Mouse (Mus musculus) frontal cortex, postnatal 10 days (tissue): ENCODE measurements around the gene Stx6.
A peak's percentile ranks its signal among the peaks of the same experiment; 100 is the strongest.

Experiments
- DNase-seq, 2 experiments: peaks; one replicate each; pipeline ENCODE4 v3.0.0; 2022; ENCODE audit warnings: low spot score in 2 of 2, mixed read lengths in 1 of 2

Stx6 gene

DNA sequence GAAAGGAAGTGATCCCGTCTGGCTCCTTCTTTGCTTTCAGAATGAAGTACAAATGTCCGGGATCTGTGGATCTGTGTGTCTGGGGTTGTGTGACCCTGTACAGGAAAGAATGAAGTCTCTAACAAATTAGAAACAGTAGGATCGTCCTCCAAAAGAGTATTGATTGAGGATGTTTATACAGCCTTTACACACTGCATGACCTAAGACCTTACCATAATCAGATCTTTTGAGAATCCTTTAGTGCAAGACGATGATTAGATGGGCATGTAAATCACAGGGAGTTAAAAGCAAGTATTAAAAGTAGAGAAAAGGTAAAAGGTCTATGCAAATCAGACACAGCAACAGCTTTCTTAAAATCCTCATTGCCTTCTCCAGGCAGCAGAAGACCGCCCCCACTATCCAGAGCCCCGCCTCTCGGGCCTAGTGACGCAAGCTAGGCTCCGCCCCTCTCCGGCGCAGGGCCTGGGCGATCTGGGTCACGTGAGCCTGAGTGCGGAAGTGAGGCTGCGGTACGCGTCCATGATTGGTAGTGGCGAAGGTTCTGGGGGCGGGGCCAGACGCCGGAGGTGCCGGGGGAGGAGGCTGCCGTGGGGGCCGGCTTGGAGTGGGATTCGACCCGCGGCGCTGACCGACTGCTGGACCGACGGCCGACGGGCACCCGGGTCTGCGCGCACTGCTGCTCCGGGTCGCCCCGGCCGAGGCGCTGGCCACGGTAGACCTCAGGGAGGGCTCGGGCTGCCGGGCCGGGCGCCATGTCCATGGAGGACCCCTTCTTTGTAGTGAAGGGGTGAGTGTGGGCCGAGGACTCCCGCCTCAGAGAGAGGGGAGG lies at the start of gene Stx6:
Gene Stx6 (plus strand): TSS at position 575 of the 829 bp plus-strand sequence.
- peak; percentile 95 to 98 for DNase-seq

DNA sequence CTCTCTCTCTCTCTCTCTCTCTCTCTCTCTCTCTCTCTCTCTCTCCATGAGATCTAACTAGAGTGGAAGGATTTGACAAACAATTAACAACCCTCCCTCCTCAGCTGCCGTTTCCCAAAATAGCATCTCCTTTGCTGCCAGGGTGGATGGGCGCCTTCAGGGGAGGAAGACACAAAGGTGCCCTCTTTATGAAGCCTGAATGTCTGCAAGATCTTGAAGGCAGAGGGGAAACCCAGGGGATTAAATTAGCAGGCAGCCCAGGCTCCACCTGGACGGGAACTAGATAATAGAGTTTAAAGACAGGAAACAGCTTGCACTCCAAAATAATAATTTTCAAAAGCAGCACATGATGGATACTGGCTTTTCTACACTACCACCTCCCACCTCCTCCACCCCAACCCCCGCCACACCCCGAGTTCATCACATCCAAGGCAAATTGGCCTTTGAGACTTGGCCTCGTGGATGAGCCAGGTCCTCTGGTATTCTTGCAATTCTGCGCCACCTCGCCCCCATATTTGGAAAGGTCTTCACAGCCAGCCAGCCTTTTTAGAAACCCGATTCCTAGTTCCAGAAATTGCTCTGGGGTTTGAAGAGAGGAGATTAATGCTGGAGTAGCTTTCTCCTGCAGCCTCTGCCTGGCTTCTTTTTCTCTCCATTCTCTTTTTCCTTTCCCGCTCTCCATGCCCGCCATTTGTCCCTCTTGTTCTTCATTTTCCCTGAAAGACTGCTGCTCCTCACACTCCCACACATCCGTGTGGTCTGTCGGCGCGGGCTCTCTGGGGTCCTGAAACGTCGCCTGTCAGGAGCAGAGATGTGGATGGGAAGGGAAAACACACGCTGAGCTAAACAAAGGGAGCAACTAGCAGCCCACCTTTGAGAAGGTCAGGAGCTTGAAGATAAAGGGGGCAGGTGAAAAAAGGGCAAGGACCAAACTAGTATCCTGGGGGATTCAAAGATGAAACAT lies 48.8 kb upstream of the Stx6 start:
- no peak for DNase-seq

DNA sequence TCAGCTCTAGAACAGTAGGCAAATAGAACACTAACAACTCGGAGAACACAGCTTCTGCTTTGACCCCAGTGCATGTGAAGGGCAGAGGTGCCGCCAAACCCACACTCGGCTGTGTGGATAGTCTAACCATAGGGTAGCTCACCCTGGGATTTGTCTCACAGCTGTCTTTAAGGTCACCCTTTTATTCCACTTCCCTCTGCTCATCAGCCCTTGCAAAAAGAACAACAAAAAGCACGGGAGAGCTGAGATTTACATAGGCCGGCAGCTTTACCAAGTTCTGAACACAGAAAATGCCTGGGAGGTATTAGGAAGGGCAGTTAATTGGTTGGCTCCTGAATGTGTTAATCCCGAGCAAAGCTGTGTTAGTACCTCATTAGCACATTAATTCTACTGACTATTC lies 47.0 kb upstream of the Stx6 start:
- no peak for DNase-seq

- no peak for DNase-seq
Observed at GRCm38 (mm10) chr1:155112118-155112517, 46.4 kb upstream of the Stx6 start.

DNA sequence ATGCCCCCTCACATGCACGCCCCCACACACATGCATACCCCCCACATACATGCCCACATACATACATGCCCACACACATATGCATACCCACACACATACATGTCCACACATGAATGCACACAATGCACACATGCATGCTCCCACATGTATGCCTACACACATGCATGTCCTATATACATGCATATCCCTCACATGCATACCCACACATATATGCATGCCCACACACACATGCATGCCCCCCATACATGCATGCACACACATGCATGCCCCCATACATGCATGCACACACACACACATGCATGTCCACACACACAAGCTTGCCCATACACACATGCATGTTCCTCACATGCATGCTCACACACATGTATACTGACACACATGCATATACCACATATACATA lies 45.6 kb upstream of the Stx6 start:
- no peak for DNase-seq

DNA sequence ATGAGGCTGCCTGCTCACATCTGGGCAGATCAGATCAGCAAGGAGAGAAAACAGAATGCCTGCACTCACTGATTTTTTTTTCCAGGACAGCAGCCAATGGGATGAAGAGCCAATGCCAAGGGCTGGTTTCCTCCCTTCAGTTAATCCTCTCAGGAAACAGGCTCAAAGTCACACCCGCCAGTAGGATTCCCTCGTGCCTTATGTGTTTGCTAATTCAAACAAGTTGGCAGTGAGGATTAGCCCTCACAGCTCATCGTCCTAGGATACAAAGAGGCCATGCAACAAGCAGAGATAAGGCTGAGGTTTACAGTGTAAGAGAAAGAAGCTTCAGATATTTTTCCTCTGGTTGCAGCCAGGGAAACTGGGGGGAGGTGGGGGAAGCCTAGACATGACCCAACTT lies 44.6 kb upstream of the Stx6 start:
- no peak for DNase-seq

GRCm38 (mm10) chr1:155119719-155120118 lies 38.8 kb upstream of the Stx6 start:
- DNase-seq = no peak

DNA sequence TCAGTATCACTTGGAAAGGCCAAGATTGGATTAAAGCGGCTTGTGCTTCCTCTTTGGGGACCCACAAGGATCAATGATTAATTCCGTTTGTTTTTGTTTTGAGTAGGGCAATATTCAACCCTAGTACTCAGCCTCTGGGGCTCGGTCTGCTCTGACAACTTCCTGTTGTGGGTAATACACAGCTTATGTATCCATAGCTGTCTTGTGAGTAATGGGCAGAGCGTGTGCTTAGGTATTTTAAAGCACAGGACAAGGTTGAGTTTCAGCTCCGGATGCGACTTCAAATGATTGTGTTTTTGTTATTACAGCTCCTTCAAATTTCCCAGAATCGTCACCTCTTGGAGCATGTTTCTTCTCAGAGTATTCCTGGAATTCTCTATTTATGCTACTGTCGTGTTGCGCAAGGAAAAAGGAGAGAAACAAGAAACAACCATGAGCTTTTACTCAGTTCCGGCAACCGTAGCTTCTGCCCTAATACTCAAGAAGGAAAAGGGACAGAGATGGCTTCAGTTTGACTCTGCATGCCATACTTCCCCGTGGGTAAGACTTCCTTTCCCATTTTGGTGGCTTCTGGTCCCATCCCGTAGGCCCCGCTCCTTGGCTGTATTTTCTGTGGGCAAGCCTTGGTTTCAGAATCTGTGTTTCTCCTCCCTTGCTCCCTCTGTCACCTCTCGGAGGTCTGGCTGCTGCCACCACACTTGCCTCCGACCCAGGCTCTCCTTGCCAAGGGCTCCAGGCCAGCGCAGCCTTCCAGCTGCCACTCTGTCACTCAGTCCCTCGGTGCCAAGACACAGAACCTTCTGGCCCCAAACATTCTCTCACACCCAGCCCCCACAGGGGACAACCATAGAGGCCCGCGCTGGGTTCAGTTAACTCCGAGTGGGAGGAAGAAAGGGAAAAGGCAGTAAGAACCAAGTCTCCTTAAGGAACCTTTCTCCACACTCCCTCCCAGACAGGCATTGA lies 36.3 kb upstream of the Stx6 start:
- peak; percentile 38 to 39 for DNase-seq

DNA sequence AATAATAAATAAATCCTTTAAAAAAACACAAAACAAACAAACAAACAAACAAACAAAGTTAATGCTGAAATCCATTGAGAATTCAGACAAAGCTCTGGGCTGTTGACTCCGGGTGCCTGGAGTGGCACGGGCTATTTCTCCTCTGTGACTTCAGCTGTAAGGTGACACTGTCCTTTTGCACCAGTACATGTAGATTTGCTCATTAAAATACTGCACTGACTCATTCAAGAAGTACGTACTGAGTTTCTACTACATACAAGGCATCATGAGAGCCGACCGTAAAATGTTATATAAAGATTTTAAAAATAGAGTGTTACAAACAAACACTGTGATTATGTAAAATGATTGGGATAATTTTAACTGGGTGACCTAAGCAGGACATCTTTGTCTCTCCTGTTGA lies 34.1 kb upstream of the Stx6 start:
- no peak for DNase-seq

- no peak for DNase-seq
Observed at GRCm38 (mm10) chr1:155126716-155127115, 31.8 kb upstream of the Stx6 start.

GRCm38 (mm10) chr1:155127429-155127934 lies 31.0 kb upstream of the Stx6 start:
- DNase-seq = no peak

DNA sequence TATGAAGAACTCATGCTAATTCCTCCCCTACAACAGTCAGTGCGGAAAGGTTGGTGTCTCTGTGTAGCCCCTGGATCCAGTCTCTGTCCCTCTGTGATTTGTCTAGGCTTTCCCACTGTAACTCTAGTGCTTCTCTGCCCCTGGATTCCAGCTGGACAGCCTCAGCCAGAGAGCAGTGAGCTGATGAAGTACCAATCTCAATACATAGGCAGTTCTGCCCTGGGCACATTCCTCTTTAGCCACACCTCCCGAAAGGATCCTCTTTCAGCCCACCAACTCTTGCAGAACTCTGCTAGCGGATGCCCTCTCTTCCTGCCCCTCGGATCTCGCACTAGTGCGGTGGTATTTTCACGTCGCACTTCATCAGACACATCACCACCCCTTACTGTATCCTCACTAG lies 23.6 kb upstream of the Stx6 start:
- no peak for DNase-seq

DNA sequence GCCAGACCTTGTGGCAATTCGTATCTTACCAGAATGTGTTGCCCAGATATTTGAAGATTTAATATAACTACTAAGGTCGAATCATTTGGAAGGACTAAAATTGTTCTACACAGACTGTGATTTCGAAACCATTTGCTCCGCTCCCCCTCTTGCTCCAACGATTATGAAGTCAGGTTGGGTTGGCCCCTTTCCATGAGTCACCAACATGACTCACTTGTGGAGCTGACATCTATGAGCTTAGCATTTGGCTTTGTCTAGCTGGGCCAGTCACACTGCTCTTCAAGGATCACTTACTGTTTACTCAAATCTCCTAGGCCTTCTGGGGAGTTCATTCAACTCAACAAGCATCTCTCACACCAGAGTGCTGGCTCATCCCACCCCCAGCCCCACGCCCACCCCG lies 19.7 kb upstream of the Stx6 start:
- no peak for DNase-seq

GRCm38 (mm10) chr1:155140076-155140475 lies 18.4 kb upstream of the Stx6 start:
- peak in 1 of 2 experiments; percentile 24 for DNase-seq

DNA sequence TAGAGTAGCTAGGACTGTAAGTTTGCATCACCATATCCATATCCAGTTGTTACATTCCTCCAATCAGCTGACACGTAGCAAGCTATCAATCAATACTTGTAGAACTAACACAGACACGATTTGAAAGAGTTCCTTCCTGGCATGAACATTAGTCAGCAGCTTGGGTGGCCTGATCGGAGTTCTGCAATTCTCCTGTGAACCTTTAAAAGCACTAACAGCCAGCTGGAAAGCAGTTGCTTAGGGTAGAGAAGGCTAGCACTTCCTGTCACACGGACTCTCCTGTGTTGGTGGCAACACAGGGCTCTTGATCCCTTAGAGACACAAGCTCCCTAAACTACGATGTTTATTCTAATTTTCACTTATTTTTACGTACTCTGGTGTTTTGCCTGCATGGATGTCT lies 12.9 kb upstream of the Stx6 start:
- no peak for DNase-seq

DNA sequence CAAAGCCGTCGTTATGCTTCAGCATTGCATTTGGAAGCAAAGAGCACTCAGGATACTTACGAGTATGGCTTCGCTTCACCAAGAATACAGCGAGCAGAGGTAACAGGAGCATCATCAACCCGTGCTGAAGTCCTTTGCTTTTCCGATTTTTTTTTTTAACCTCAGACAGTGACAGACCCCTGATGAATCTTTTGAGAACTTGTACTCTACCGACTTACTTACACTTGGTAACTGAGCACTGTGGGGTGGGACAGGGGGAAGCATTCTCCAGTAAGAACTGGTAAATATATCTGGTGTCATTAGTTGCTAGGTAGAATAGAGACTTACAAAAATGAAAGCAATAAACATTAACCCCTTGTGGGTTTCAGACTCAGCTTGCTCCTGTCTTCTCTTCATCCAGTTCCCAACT lies 11.9 kb upstream of the Stx6 start, which contains the start of gene Mr1:
Gene Mr1 (minus strand): TSS at position 243 of the 409 bp plus-strand sequence.
- DNase-seq = peak; percentile 18 to 42

DNA sequence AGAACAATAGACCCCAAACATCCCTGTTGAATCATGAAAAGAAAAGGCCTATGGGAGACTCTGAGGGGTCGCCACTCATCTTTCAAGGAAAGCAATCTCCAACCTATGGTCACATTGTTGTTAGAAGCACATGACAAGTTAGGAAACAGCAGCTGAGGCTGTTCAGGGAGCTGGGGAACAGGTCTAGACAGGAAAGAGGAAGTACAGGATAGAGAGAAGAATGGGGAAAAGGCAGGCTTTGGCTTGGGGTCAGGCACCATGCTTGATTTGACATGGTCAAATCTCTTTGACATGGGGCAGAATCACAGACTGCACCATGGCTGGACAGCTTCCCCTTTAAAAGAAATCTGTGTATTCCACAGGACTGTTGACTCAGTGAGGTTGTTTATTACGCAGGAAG lies 11.3 kb upstream of the Stx6 start:
- DNase-seq = no peak

- DNase-seq = no peak
Observed at GRCm38 (mm10) chr1:155149403-155149802, 9.1 kb upstream of the Stx6 start.

DNA sequence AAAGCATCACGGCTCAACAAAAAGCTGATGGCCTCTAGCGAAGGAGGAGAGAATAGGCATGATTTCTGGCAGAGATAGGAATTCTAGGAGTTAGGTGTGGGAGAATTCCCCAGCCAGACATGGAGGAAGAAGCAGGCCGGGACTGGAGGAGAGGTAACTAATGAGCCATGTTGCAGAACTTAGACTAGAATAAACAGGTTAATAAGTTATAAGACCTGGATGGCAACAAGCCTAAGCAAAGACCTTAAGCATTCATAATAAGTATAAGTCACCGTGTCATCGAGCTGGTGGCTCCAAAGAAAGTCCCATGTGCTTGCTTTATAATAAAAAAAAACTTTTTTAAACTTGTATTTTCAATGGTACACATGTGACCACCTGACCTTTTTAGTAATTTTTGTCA lies 7.7 kb upstream of the Stx6 start:
- no peak for DNase-seq

- no peak for DNase-seq
Observed at GRCm38 (mm10) chr1:155153906-155154305, 4.6 kb upstream of the Stx6 start.

DNA sequence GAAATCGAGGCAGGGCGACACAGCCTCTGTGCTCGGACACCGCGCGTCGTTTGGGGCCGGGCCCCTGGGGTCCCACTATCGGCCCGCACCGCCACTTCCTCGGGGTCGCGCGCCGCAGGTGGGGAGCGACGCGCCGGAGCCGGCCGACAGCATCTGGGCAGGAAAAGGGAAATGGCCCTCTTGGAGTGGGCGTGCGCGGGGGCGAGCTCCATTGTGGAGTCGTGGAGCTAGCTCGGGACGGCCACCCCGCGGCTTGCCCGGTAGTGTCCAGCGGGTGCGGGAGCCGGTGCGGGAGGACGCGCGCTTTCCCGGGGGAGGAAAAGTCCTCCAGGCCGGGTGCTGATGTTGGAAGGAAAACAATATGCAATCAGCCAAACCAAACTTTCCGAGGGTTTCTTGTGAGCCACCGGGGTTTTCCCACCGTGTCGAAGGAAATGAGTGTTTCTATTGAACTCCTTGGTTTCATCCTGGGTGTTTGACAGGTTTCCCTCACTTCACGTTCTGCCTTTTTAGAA lies 512 bp downstream of the Stx6 start:
- DNase-seq = peak; percentile 48 to 62
